Mouse (Mus musculus): ENCODE results near the gene Hmga1b. TPM values are rescaled to one million over a fixed set of nuclear protein-coding genes. Genes with fewer than 3 reads are reported as not detected.
"Not testable (repeated sequence)": the region's sequence is repeated elsewhere in the genome, so short reads cannot be mapped to it uniquely, and the experiment has no call there.

Gene Hmga1b
- polyA plus RNA-seq, 1 experiment from 2014 or later, result 5.0 TPM

- no peaks in the 10 kb centered on the region; the same call in 1 of the 2 replicates for H3K9me3 ChIP-seq (ENCODE audit: control insufficient read depth, low read length)
- ATAC-seq (ENCODE audit: low read depth), result no peak
- H3K27ac ChIP-seq (ENCODE audit: low read length), result no peak overlapping the region
- H3K4me1 ChIP-seq (replicated peaks; ENCODE audit: control insufficient read depth, insufficient read depth, low read length), result no peaks in the 10 kb centered on the region
- no peak overlapping the region for H3K4me2 ChIP-seq (ENCODE audit: low read depth, low read length)
- no peaks in the 10 kb centered on the region for H3K27me3 ChIP-seq (ENCODE audit: control insufficient read depth, insufficient read depth, low read depth, low read length)
- H3K36me3 ChIP-seq (ENCODE audit: control insufficient read depth, insufficient read depth, low read length), result no peaks in the 10 kb centered on the region
- 53% methylated on average over 4 of the region's 4 CpGs for WGBS
- H3K9ac ChIP-seq (ENCODE audit: low read length), result no peak overlapping the region
- no peak overlapping the region for H3K4me3 ChIP-seq (ENCODE audit: low read length)
Measured at GRCm38 (mm10) chr11:120751606-120752005, 11.0 kb upstream of the Hmga1b start.

GRCm38 (mm10) chr11:120760236-120760635 lies 2.4 kb upstream of the Hmga1b start:
- peaks cover 3% of the 10 kb centered on the region; the same call in 1 of the 2 replicates for H3K4me1 ChIP-seq (replicated peaks; ENCODE audit: control insufficient read depth, insufficient read depth, low read length)
- no peak overlapping the region for H3K9ac ChIP-seq (ENCODE audit: low read length)
- no peak overlapping the region for H3K4me3 ChIP-seq (ENCODE audit: low read length)
- no peaks in the 10 kb centered on the region for H3K27me3 ChIP-seq (ENCODE audit: control insufficient read depth, insufficient read depth, low read depth, low read length)
- WGBS, result 79% methylated on average over 9 of the region's 9 CpGs
- H3K27ac ChIP-seq (ENCODE audit: low read length), result no peak overlapping the region
- H3K36me3 ChIP-seq (ENCODE audit: control insufficient read depth, insufficient read depth, low read length), result no peaks in the 10 kb centered on the region
- H3K4me2 ChIP-seq (ENCODE audit: low read depth, low read length), result no peak overlapping the region
- no peak for ATAC-seq (ENCODE audit: low read depth)
- H3K9me3 ChIP-seq (ENCODE audit: control insufficient read depth, low read length), result peaks cover 21% of the 10 kb centered on the region; the same call in 1 of the 2 replicates

GRCm38 (mm10) chr11:120761811-120762671 lies 553 bp upstream of the Hmga1b start:
- peak overlapping the region; percentile 16 for H3K4me2 ChIP-seq (ENCODE audit: low read depth, low read length)
- no peak overlapping the region for H3K9ac ChIP-seq (ENCODE audit: low read length)
- peak; percentile 43; the same call in 1 of the 2 replicates for ATAC-seq (ENCODE audit: low read depth)
- H3K27me3 ChIP-seq (ENCODE audit: control insufficient read depth, insufficient read depth, low read depth, low read length), result no peaks in the 10 kb centered on the region
- no peak overlapping the region; the same call in 1 of the 2 replicates for H3K4me3 ChIP-seq (ENCODE audit: low read length)
- peaks cover 3% of the 10 kb centered on the region; the same call in 1 of the 2 replicates for H3K4me1 ChIP-seq (replicated peaks; ENCODE audit: control insufficient read depth, insufficient read depth, low read length)
- 62% methylated on average over 14 of the region's 14 CpGs for WGBS
- H3K27ac ChIP-seq (ENCODE audit: low read length), result 0 out of 2 replicates have a peak overlapping the region, but pooled peaks have one; percentile 21
- H3K36me3 ChIP-seq (ENCODE audit: control insufficient read depth, insufficient read depth, low read length), result no peaks in the 10 kb centered on the region
- H3K9me3 ChIP-seq (ENCODE audit: control insufficient read depth, low read length), result peaks cover 18% of the 10 kb centered on the region; the same call in 1 of the 2 replicates

- H3K27me3 ChIP-seq (ENCODE audit: control insufficient read depth, insufficient read depth, low read depth, low read length); H3K4me1 ChIP-seq (replicated peaks; ENCODE audit: control insufficient read depth, insufficient read depth, low read length); H3K4me3 ChIP-seq (ENCODE audit: low read length); H3K9ac ChIP-seq (ENCODE audit: low read length); H3K36me3 ChIP-seq (ENCODE audit: control insufficient read depth, insufficient read depth, low read length); H3K27ac ChIP-seq (ENCODE audit: low read length): not testable (repeated sequence)
- peak; percentile 27 for ATAC-seq (ENCODE audit: low read depth)
- peaks cover 12% of the 10 kb centered on the region; the same call in 1 of the 2 replicates for H3K9me3 ChIP-seq (ENCODE audit: control insufficient read depth, low read length)
- 0% methylated on average over 2 of the region's 23 CpGs for WGBS
- H3K4me2 ChIP-seq (ENCODE audit: low read depth, low read length), result peak overlapping the region; percentile 16
Measured at GRCm38 (mm10) chr11:120763121-120763999, 766 bp downstream of the Hmga1b start.

GRCm38 (mm10) chr11:120767023-120767422 lies 4.4 kb downstream of the Hmga1b start:
- not testable (repeated sequence) for ATAC-seq (ENCODE audit: low read depth)
- 41% methylated on average over 3 of the region's 7 CpGs for WGBS

GRCm38 (mm10) chr11:120768206-120768605 lies 5.6 kb downstream of the Hmga1b start:
- H3K36me3 ChIP-seq (ENCODE audit: control insufficient read depth, insufficient read depth, low read length), result no peaks in the 10 kb centered on the region
- no peaks in the 10 kb centered on the region for H3K4me1 ChIP-seq (replicated peaks; ENCODE audit: control insufficient read depth, insufficient read depth, low read length)
- no peak overlapping the region for H3K27ac ChIP-seq (ENCODE audit: low read length)
- no peak overlapping the region for H3K9ac ChIP-seq (ENCODE audit: low read length)
- no peaks in the 10 kb centered on the region for H3K27me3 ChIP-seq (ENCODE audit: control insufficient read depth, insufficient read depth, low read depth, low read length)
- H3K4me2 ChIP-seq (ENCODE audit: low read depth, low read length), result no peak overlapping the region
- no peak for ATAC-seq (ENCODE audit: low read depth)
- WGBS, result 73% methylated on average over 1 of the region's 1 CpGs
- H3K9me3 ChIP-seq (ENCODE audit: control insufficient read depth, low read length), result no peaks in the 10 kb centered on the region
- H3K4me3 ChIP-seq (ENCODE audit: low read length), result no peak overlapping the region

More at GRCm38 (mm10) chr11:120767023-120767422, 4.4 kb downstream of the Hmga1b start:
- H3K9me3 ChIP-seq (ENCODE audit: control insufficient read depth, low read length); H3K27ac ChIP-seq (ENCODE audit: low read length); H3K4me2 ChIP-seq (ENCODE audit: low read depth, low read length); H3K4me3 ChIP-seq (ENCODE audit: low read length); H3K27me3 ChIP-seq (ENCODE audit: control insufficient read depth, insufficient read depth, low read depth, low read length); H3K4me1 ChIP-seq (replicated peaks; ENCODE audit: control insufficient read depth, insufficient read depth, low read length); H3K9ac ChIP-seq (ENCODE audit: low read length); H3K36me3 ChIP-seq (ENCODE audit: control insufficient read depth, insufficient read depth, low read length): not testable (repeated sequence)

GRCm38 (mm10) chr11:120772749-120773148 lies 10.2 kb downstream of the Hmga1b start:
- Histone ChIP-seq H3K4me1 (replicated peaks; ENCODE audit: control insufficient read depth, insufficient read depth, low read length) (no peaks in the 10 kb centered on the region; the same call in 1 of the 2 replicates), H3K4me2 (ENCODE audit: low read depth, low read length) (no peak overlapping the region), H3K36me3 (ENCODE audit: control insufficient read depth, insufficient read depth, low read length) (no peaks in the 10 kb centered on the region), H3K4me3 (ENCODE audit: low read length) (no peak overlapping the region), H3K27ac (ENCODE audit: low read length) (no peak overlapping the region), H3K27me3 (ENCODE audit: control insufficient read depth, insufficient read depth, low read depth, low read length) (no peaks in the 10 kb centered on the region), H3K9ac (ENCODE audit: low read length) (no peak overlapping the region), H3K9me3 (ENCODE audit: control insufficient read depth, low read length) (no peaks in the 10 kb centered on the region)
- no peak for ATAC-seq (ENCODE audit: low read depth)
- 72% methylated on average over 3 of the region's 3 CpGs for WGBS

GRCm38 (mm10) chr11:120773463-120774190 lies 11.0 kb downstream of the Hmga1b start:
- H3K4me2 ChIP-seq (ENCODE audit: low read depth, low read length), result no peak overlapping the region

More at GRCm38 (mm10) chr11:120773463-120774190, 11.0 kb downstream of the Hmga1b start:
- no peaks in the 10 kb centered on the region; the same call in 1 of the 2 replicates for H3K4me1 ChIP-seq (replicated peaks; ENCODE audit: control insufficient read depth, insufficient read depth, low read length)
- H3K27me3 ChIP-seq (ENCODE audit: control insufficient read depth, insufficient read depth, low read depth, low read length), result no peaks in the 10 kb centered on the region
- no peak overlapping the region for H3K9ac ChIP-seq (ENCODE audit: low read length)
- no peaks in the 10 kb centered on the region for H3K9me3 ChIP-seq (ENCODE audit: control insufficient read depth, low read length)
- no peak overlapping the region for H3K4me3 ChIP-seq (ENCODE audit: low read length)
- 81% methylated on average over 7 of the region's 7 CpGs for WGBS
- ATAC-seq (ENCODE audit: low read depth), result no peak
- no peak overlapping the region for H3K27ac ChIP-seq (ENCODE audit: low read length)
- H3K36me3 ChIP-seq (ENCODE audit: control insufficient read depth, insufficient read depth, low read length), result no peaks in the 10 kb centered on the region

Data from lung, embryonic 16.5 days (tissue).